Mouse (Mus musculus) hindbrain, postnatal 0 days (tissue): ENCODE results near the gene Gckr. TPM values are rescaled to one million over a fixed set of nuclear protein-coding genes. Genes with fewer than 3 reads are reported as not detected.

Source experiments
- ATAC-seq: fragments of 200-750 bp; cut with Nextera tagmentation; 2 replicates; pipeline ENCODE4 v1.8.0; 2017; ENCODE audit warnings: mild to moderate bottlenecking, moderate TSS enrichment, moderate library complexity
- DNase-seq: peaks from one replicate; pipeline ENCODE4 v3.0.0-alpha.2; 2015; ENCODE audit warnings: low spot score
- H3K27ac ChIP-seq: fragments of 300-500 bp; sonication (generic); 2 replicates; pipeline ENCODE4 v1.5.1; 2014; ENCODE audit warnings: mild to moderate bottlenecking
- H3K27me3 ChIP-seq: fragments of 300-500 bp; sonication (generic); 2 replicates; pipeline ENCODE4 v1.6.1; 2014; ENCODE audit warnings: low read length, mixed read lengths; ENCODE audit not compliant: insufficient read depth
- H3K36me3 ChIP-seq: fragments of 300-500 bp; sonication (generic); 2 replicates; pipeline ENCODE4 v1.6.1; 2014; ENCODE audit warnings: low read length, mixed read lengths; ENCODE audit not compliant: insufficient read depth
- H3K4me1 ChIP-seq: fragments of 300-500 bp; sonication (generic); 2 replicates; pipeline ENCODE4 v1.6.1; 2014; ENCODE audit warnings: antibody characterized with exemption, low read length, mixed read lengths; ENCODE audit not compliant: insufficient read depth
- H3K4me2 ChIP-seq: fragments of 300-500 bp; sonication (generic); 2 replicates; pipeline ENCODE4 v1.6.1; 2014; ENCODE audit warnings: low read depth, mild to moderate bottlenecking, low read length, moderate library complexity, mixed read lengths
- H3K4me3 ChIP-seq: fragments of 300-500 bp; sonication (generic); 2 replicates; pipeline ENCODE4 v1.5.1; 2014; ENCODE audit warnings: low read length
- H3K9ac ChIP-seq: fragments of 300-500 bp; sonication (generic); replicated peaks from 2 replicates; pipeline ENCODE4 v1.6.1; 2014; ENCODE audit warnings: mild to moderate bottlenecking, low read length, moderate library complexity, mixed read lengths
- H3K9me3 ChIP-seq: fragments of 300-500 bp; sonication (generic); 2 replicates; pipeline ENCODE4 v1.6.1; 2016; ENCODE audit warnings: low read length, mixed read lengths
- CTCF ChIP-seq: IDR thresholded peaks from 2 replicates; pipeline ENCODE4 v1.5.1; 2016; ENCODE audit warnings: antibody characterized with exemption, control low read depth, low read depth
- WGBS: fragments of 180-500 bp; shearing (Covaris S2); extraction: QIAGEN DNeasy Blood & Tissue Kit; methylation state at CpG from one replicate; pipeline ENCODE4 v1.1.7; 2014; 5-methylcytosine and 5-hydroxymethylcytosine counted together
- polyA plus RNA-seq: library from polyadenylated mRNA; unstranded; fragments of >200 nt; fragmentation: Nextera tagmentation; extraction: Ambion mirVana; gene quantifications from 2 replicates; pipeline ENCODE4 v1.2.1, GENCODE M21; 2015
- total RNA-seq: library from RNA; depleted of rRNA; stranded (reverse); fragments of >200 nt; gene quantifications from 2 replicates; pipeline ENCODE4 v1.2.3, GENCODE M21; 2014

Gckr gene
- total and polyA plus RNA-seq, 2 experiments from 2014 or later = 0.56 to 0.89 TPM

GRCm38 (mm10) chr5:31273018-31273417 is 24.2 kb upstream of the Gckr start:
- no peaks in the 10 kb centered on the region for H3K27me3 ChIP-seq
- no peak overlapping the region for H3K4me2 ChIP-seq
- WGBS = 91% methylated on average over 6 of the region's 6 CpGs
- DNase-seq = no peak
- H3K9me3 ChIP-seq = no peaks in the 10 kb centered on the region
- TF ChIP-seq CTCF = no peak
- no peaks in the 10 kb centered on the region for H3K4me1 ChIP-seq
- no peak for ATAC-seq
- H3K36me3 ChIP-seq = peaks cover 51% of the 10 kb centered on the region
- H3K27ac ChIP-seq = no peak overlapping the region
- H3K4me3 ChIP-seq = no peak overlapping the region
- H3K9ac ChIP-seq = no peak overlapping the region

- no peak for ATAC-seq
- H3K36me3 ChIP-seq = peaks cover 75% of the 10 kb centered on the region
- H3K4me1 ChIP-seq = no peaks in the 10 kb centered on the region
- H3K4me3 ChIP-seq = no peak overlapping the region
- no peak for DNase-seq
- no peak for TF ChIP-seq CTCF
- 88% methylated on average over 20 of the region's 20 CpGs for WGBS
- H3K9me3 ChIP-seq = no peaks in the 10 kb centered on the region
- H3K4me2 ChIP-seq = no peak overlapping the region
- H3K27ac ChIP-seq = no peak overlapping the region
- no peak overlapping the region for H3K9ac ChIP-seq
- H3K27me3 ChIP-seq = no peaks in the 10 kb centered on the region
Measured at GRCm38 (mm10) chr5:31279245-31279988, 17.8 kb upstream of the Gckr start.

DNA sequence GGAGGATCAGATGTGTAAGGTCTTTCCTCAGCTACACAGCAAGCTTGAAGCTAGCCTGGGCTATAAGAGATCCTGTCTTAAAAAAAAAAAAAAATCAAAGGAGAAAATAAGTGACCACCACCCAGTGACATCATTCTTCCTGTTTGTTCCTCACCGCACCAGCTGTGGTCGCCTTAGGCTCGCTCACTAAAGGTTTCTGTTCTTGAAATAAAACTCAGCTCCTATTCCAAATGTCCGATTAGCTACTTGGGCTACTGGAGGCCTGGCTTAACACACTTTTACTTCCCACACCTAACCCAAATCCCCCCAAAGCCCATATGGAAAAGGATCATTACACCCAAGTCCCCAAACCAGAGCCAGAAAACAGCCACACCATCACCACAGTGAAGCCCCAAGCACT is 9.0 kb upstream of the Gckr start:
- H3K27ac ChIP-seq = no peak overlapping the region
- no peaks in the 10 kb centered on the region for H3K9me3 ChIP-seq
- H3K36me3 ChIP-seq = peaks cover 47% of the 10 kb centered on the region
- H3K4me1 ChIP-seq = no peaks in the 10 kb centered on the region
- no peak overlapping the region for H3K4me2 ChIP-seq
- no peak for TF ChIP-seq CTCF
- 88% methylated on average over 4 of the region's 4 CpGs for WGBS
- H3K4me3 ChIP-seq = no peak overlapping the region
- DNase-seq (no peak), ATAC-seq (no peak)
- no peak overlapping the region for H3K9ac ChIP-seq
- no peaks in the 10 kb centered on the region for H3K27me3 ChIP-seq

DNA sequence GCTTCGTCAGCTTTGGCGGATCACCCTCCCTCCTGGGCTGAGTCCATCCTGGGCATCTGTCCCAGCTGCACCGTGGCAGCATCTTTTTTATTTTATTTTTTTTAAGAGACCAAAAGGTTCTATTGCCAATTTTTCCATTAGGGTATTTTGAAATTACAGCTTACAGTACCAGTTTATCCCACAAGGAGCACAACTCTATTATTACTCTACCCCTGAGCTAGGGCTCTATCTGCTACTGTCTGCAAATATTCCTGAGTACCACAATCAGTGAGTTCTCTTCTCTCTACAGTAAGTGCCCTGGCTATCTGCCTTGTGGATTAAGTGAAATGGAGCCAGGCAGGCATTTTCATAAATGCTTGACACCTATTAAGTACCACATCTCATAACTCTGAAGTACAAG is 8.6 kb upstream of the Gckr start:
- WGBS = 54% methylated on average over 3 of the region's 3 CpGs
- peak; percentile 12; the same call in 1 of the 2 replicates for TF ChIP-seq CTCF
- no peaks in the 10 kb centered on the region for H3K27me3 ChIP-seq
- no peak overlapping the region for H3K4me2 ChIP-seq
- H3K36me3 ChIP-seq = peaks cover 47% of the 10 kb centered on the region
- no peak overlapping the region for H3K27ac ChIP-seq
- no peak overlapping the region for H3K9ac ChIP-seq
- no peaks in the 10 kb centered on the region for H3K9me3 ChIP-seq
- ATAC-seq (no peak), DNase-seq (no peak)
- no peak overlapping the region for H3K4me3 ChIP-seq
- H3K4me1 ChIP-seq = no peaks in the 10 kb centered on the region

- ATAC-seq (no peak), DNase-seq (no peak)
- no peak overlapping the region for H3K4me3 ChIP-seq
Measured at GRCm38 (mm10) chr5:31289626-31290230, 7.5 kb upstream of the Gckr start.

DNA sequence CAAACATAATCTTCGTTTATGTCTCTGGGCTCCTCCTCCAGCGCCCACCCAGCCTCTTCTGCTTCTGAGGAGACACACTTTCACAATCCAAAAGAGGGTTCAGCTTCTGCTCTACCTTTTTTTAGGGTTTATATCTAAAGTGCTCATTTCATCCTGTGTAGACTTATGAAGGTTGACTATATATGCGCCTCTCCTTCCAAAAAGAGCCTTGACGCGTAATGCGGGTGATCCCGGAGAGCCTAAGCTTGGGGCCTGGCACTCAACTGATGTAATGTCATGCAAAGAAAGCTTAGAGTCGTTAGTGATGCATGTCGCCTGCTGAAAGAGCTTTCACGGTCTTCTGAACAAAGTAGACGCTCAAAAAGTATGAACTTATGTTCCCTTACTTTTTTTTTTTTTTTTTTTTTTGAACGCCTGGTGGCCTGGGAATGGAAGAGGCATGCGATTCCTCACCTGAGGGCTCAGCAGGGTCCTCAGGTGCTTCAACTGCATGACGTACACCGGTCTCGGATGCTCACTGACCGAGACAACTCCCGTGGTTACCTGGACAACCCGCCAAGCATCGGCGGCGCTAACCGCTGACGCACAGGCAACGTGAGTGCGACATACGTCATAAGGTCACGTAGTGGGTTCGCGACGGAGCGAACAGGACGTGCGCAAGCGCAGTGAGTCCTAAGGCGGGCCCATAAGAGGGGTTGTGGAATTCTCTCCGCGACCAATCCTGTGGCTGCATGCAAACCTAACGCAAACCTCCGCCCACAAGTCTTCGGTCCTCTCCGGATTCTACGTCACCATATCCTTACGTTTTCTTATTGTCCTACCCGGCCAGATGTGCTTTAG is 6.5 kb upstream of the Gckr start, which contains the start of gene Ift172:
Gene Ift172, minus strand, starts transcription at position 596 of the 840 bp plus-strand sequence.
- peak; percentile 94 for ATAC-seq
- peaks cover 28% of the 10 kb centered on the region for H3K36me3 ChIP-seq
- WGBS = 3% methylated on average over 45 of the region's 45 CpGs

More at GRCm38 (mm10) chr5:31289626-31290230, 7.5 kb upstream of the Gckr start:
- Histone ChIP-seq H3K27me3 (no peaks in the 10 kb centered on the region), H3K9ac (no peak overlapping the region), H3K4me1 (peaks cover 4% of the 10 kb centered on the region; the same call in 1 of the 2 replicates), H3K27ac (no peak overlapping the region), H3K9me3 (no peaks in the 10 kb centered on the region), H3K36me3 (peaks cover 38% of the 10 kb centered on the region), H3K4me2 (peak overlapping the region; percentile 89; the same call in 1 of the 2 replicates)
- WGBS = 87% methylated on average over 3 of the region's 3 CpGs
- TF ChIP-seq CTCF = no peak

More for the DNA sequence above, 6.5 kb upstream of the Gckr start, which contains the start of gene Ift172:
- no peaks in the 10 kb centered on the region for H3K27me3 ChIP-seq
- peak within 1 kb of the TSS; percentile 68 for H3K27ac ChIP-seq
- TF ChIP-seq CTCF = no peak
- H3K4me2 ChIP-seq = peak within 1 kb of the TSS; percentile 89
- peak; percentile 100 for DNase-seq
- H3K4me1 ChIP-seq = peaks cover 4% of the 10 kb centered on the region; the same call in 1 of the 2 replicates
- peak within 1 kb of the TSS; percentile 51 for H3K9ac ChIP-seq
- peak within 1 kb of the TSS; percentile 46 for H3K4me3 ChIP-seq
- H3K9me3 ChIP-seq = no peaks in the 10 kb centered on the region
